Comparison of ENCODE assay signal across 11 mouse cellular contexts in the genomic region with DNA sequence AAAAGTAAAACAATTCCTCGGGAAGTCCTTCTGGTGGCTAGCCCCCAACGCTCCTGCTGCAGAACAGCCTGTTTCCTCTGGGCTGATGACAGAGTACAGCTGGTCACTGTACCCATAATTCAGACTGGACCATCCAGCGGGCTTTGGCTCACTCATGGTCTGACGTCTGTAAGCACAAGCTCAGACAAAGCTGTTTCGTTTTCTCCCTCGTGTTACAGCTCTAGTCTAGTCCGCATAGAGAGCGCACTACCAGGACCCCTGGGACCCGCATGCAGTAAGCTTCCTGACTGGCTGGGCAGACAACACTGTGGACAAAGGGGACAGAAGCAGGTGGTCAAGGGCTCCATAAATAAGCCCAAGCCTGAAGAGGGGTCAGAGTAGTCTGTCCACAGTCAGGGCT. TPM values are rescaled to one million over a fixed set of nuclear protein-coding genes. Genes with fewer than 3 reads are reported as not detected.
DNase-seq lines count a peak whose midpoint lies in the region; ATAC-seq and TF ChIP-seq lines count a peak whose summit lies in the region.
"Had no signal": no experiment of that assay in that cellular context is flagged by ENCODE, and none has a peak within 500 bp of the region (broad histone marks: within the 10 kb centered on the region; RNA-seq: fewer than 3 reads in every experiment).

No protein-coding gene starts in this region.

- no peaks in the 10 kb centered on the region for H3K9me3 ChIP-seq in hindbrain, embryonic 13.5 days
- H3K9me3 ChIP-seq in hindbrain, embryonic 10.5 days = no peaks in the 10 kb centered on the region
- no peaks in the 10 kb centered on the region for H3K9me3 ChIP-seq in neural tube, embryonic 13.5 days
- H3K9me3 ChIP-seq in stomach, postnatal 0 days (ENCODE audit: control insufficient read depth, low read length) = no peaks in the 10 kb centered on the region
- H3K9me3 ChIP-seq: liver, embryonic 13.5 days; midbrain, embryonic 12.5 days had no signal

- ATAC-seq in hindbrain, embryonic 13.5 days (ENCODE audit: low FRiP score) = no peak
- peak; percentile 7; the same call in 1 of the 2 replicates for ATAC-seq in neural tube, embryonic 13.5 days (ENCODE audit: low read depth)
- no peak for ATAC-seq in stomach, postnatal 0 days (ENCODE audit: low FRiP score, low TSS enrichment)

- H3K4me2 ChIP-seq in hindbrain, embryonic 13.5 days = 0 out of 2 replicates have a peak overlapping the region, but pooled peaks have one; percentile 15
- H3K4me2 ChIP-seq in neural tube, embryonic 13.5 days = peak overlapping the region; percentile 28; the same call in 1 of the 2 replicates
- H3K4me2 ChIP-seq in stomach, postnatal 0 days (replicated peaks; ENCODE audit: low read depth) = no peak overlapping the region
- H3K4me2 ChIP-seq: liver, embryonic 13.5 days; midbrain, embryonic 12.5 days had no signal

- 15% methylated on average over 9 of the region's 9 CpGs for WGBS in cerebellum, adult 2 months
- WGBS in hindbrain, embryonic 13.5 days = 45% methylated on average over 9 of the region's 9 CpGs
- 53% methylated on average over 9 of the region's 9 CpGs for WGBS in hindbrain, embryonic 10.5 days
- WGBS in neural tube, embryonic 13.5 days = 44% methylated on average over 9 of the region's 9 CpGs
- 42% methylated on average over 9 of the region's 9 CpGs for WGBS in stomach, postnatal 0 days

- no peaks in the 10 kb centered on the region for H3K36me3 ChIP-seq in hindbrain, embryonic 13.5 days
- no peaks in the 10 kb centered on the region for H3K36me3 ChIP-seq in hindbrain, embryonic 10.5 days
- no peaks in the 10 kb centered on the region for H3K36me3 ChIP-seq in neural tube, embryonic 13.5 days
- H3K36me3 ChIP-seq in stomach, postnatal 0 days (ENCODE audit: control insufficient read depth, insufficient read depth, low read length) = peaks cover 13% of the 10 kb centered on the region; the same call in 1 of the 2 replicates
- H3K36me3 ChIP-seq: liver, embryonic 13.5 days; midbrain, embryonic 12.5 days had no signal

- TF ChIP-seq EP300 in stomach, postnatal 0 days (optimal IDR thresholded peaks at IDR 0.05) = no peak

- H3K9ac ChIP-seq in hindbrain, embryonic 13.5 days = peak overlapping the region; percentile 19; the same call in 1 of the 2 replicates
- no peak overlapping the region for H3K9ac ChIP-seq in neural tube, embryonic 13.5 days
- peak overlapping the region; percentile 31 for H3K9ac ChIP-seq in stomach, postnatal 0 days (ENCODE audit: low read length)
- H3K9ac ChIP-seq: liver, embryonic 13.5 days had no signal

- peak overlapping the region; percentile 16 for H3K4me3 ChIP-seq in cerebellum, adult 2 months (replicated peaks; ENCODE audit: insufficient read depth, low read depth, low read length)
- no peak overlapping the region for H3K4me3 ChIP-seq in hindbrain, embryonic 13.5 days
- no peak overlapping the region for H3K4me3 ChIP-seq in hindbrain, embryonic 10.5 days
- no peak overlapping the region for H3K4me3 ChIP-seq in neural tube, embryonic 13.5 days
- H3K4me3 ChIP-seq in stomach, postnatal 0 days (ENCODE audit: low read depth, low read length) = no peak overlapping the region
- H3K4me3 ChIP-seq: liver, embryonic 13.5 days; midbrain, embryonic 12.5 days had no signal

- no peaks in the 10 kb centered on the region for H3K27me3 ChIP-seq in cerebellum, adult 2 months (ENCODE audit: control insufficient read depth, insufficient read depth, low read length)
- H3K27me3 ChIP-seq in hindbrain, embryonic 13.5 days = peaks cover 100% of the 10 kb centered on the region
- H3K27me3 ChIP-seq in hindbrain, embryonic 10.5 days (ENCODE audit: insufficient read depth, poor library complexity, severe bottlenecking) = peaks cover 100% of the 10 kb centered on the region
- peaks cover 98% of the 10 kb centered on the region for H3K27me3 ChIP-seq in neural tube, embryonic 13.5 days
- H3K27me3 ChIP-seq in stomach, postnatal 0 days (ENCODE audit: control insufficient read depth, insufficient read depth, low read length) = no peaks in the 10 kb centered on the region

- no peak for TF ChIP-seq CTCF in cerebellum, adult 2 months (IDR thresholded peaks at IDR 0.05; ENCODE audit: borderline replicate concordance, insufficient read depth, low read depth, low read length)
- TF ChIP-seq CTCF in stomach, postnatal 0 days (IDR thresholded peaks at IDR 0.05; ENCODE audit: low read depth) = no peak

- TF ChIP-seq POLR2A in cerebellum, adult 2 months (IDR thresholded peaks at IDR 0.05; ENCODE audit: borderline replicate concordance, insufficient read depth, low read length) = no peak

- peak in 1 of 2 experiments; percentile 62 for DNase-seq in cerebellum, adult 2 months
- DNase-seq in cerebellum, postnatal 4 days (ENCODE audit: low spot score in 2 of 2) = no peak
- DNase-seq in hindbrain, embryonic 10.5 days (ENCODE audit: low spot score) = no peak
- no peak for DNase-seq in neural tube, embryonic 10.5 days (ENCODE audit: extremely low spot score, low spot score)
- no peak for DNase-seq in stomach, postnatal 0 days (ENCODE audit: low spot score)
- DNase-seq in spleen, postnatal 10 days (ENCODE audit: low spot score in 2 of 2) = no peak
- DNase-seq: liver, embryonic 13.5 days; thymus, postnatal 4 days had no signal

- peaks cover 58% of the 10 kb centered on the region for H3K4me1 ChIP-seq in cerebellum, adult 2 months (ENCODE audit: control insufficient read depth, insufficient read depth, low read length)
- H3K4me1 ChIP-seq in hindbrain, embryonic 13.5 days (replicated peaks) = peaks cover 53% of the 10 kb centered on the region
- H3K4me1 ChIP-seq in hindbrain, embryonic 10.5 days (replicated peaks) = peaks cover 27% of the 10 kb centered on the region
- H3K4me1 ChIP-seq in neural tube, embryonic 13.5 days (replicated peaks) = peaks cover 53% of the 10 kb centered on the region
- peaks cover 8% of the 10 kb centered on the region for H3K4me1 ChIP-seq in stomach, postnatal 0 days (replicated peaks; ENCODE audit: control insufficient read depth, insufficient read depth)

- H3K27ac ChIP-seq in cerebellum, adult 2 months (ENCODE audit: insufficient read depth, low read length) = peak overlapping the region; percentile 85
- H3K27ac ChIP-seq in hindbrain, embryonic 13.5 days = peak overlapping the region; percentile 58
- no peak overlapping the region for H3K27ac ChIP-seq in hindbrain, embryonic 10.5 days
- H3K27ac ChIP-seq in neural tube, embryonic 13.5 days (replicated peaks) = peak overlapping the region; percentile 57; the same call in 1 of the 2 replicates
- H3K27ac ChIP-seq in stomach, postnatal 0 days (replicated peaks) = peak overlapping the region; percentile 40
- H3K27ac ChIP-seq: liver, embryonic 13.5 days; midbrain, embryonic 12.5 days had no signal

RNA-seq across cellular contexts. Expression of gene Nfix, which starts 33.7 kb away (rescaled TPM):
- polyA plus RNA-seq in cerebellum, adult 2 months (2012; rRNA removed) = 98.5 and 105 TPM in 2 replicates
- 35.3 and 44.1 TPM in 2 replicates for polyA plus RNA-seq in hindbrain, embryonic 13.5 days (2015; fragmentation: Nextera tagmentation; extraction: Ambion mirVana)
- 0.07 and 0.29 TPM in 2 replicates for polyA plus RNA-seq in hindbrain, embryonic 10.5 days (2016; fragmentation: Nextera tagmentation; extraction: Ambion mirVana)
- 28.7 and 34.4 TPM in 2 replicates for polyA plus RNA-seq in neural tube, embryonic 13.5 days (2015; fragmentation: Nextera tagmentation; extraction: Ambion mirVana)
- polyA plus RNA-seq in stomach, postnatal 0 days (2015; fragmentation: Nextera tagmentation; extraction: Ambion mirVana) = 36.5 and 36.6 TPM in 2 replicates

RNA-seq across cellular contexts. Expression of gene G430095P16Rik, which starts 43.6 kb away (rescaled TPM):
- polyA plus RNA-seq in cerebellum, adult 2 months (2012; rRNA removed) = 0.27 and 0.33 TPM in 2 replicates
- 1.0 and 2.3 TPM in 2 replicates for polyA plus RNA-seq in hindbrain, embryonic 13.5 days (2015; fragmentation: Nextera tagmentation; extraction: Ambion mirVana)
- 0.54 and 1.9 TPM in 2 replicates for polyA plus RNA-seq in hindbrain, embryonic 10.5 days (2016; fragmentation: Nextera tagmentation; extraction: Ambion mirVana)
- 1.4 and 2.2 TPM in 2 replicates for polyA plus RNA-seq in neural tube, embryonic 13.5 days (2015; fragmentation: Nextera tagmentation; extraction: Ambion mirVana)
- polyA plus RNA-seq in stomach, postnatal 0 days (2015; fragmentation: Nextera tagmentation; extraction: Ambion mirVana) = 1.7 and 2.0 TPM in 2 replicates

RNA-seq across cellular contexts. Expression of gene Dand5, which starts 56.2 kb away (rescaled TPM):
- 16.1 and 16.2 TPM in 2 replicates for polyA plus RNA-seq in cerebellum, adult 2 months (2012; rRNA removed)
- 10.8 and 11.5 TPM in 2 replicates for polyA plus RNA-seq in hindbrain, embryonic 13.5 days (2015; fragmentation: Nextera tagmentation; extraction: Ambion mirVana)
- polyA plus RNA-seq in hindbrain, embryonic 10.5 days (2016; fragmentation: Nextera tagmentation; extraction: Ambion mirVana) = 3.8 and 5.5 TPM in 2 replicates
- 12.3 and 12.8 TPM in 2 replicates for polyA plus RNA-seq in neural tube, embryonic 13.5 days (2015; fragmentation: Nextera tagmentation; extraction: Ambion mirVana)
- polyA plus RNA-seq in stomach, postnatal 0 days (2015; fragmentation: Nextera tagmentation; extraction: Ambion mirVana) = 3.3 TPM in 2 replicates

Comparison
In these comparisons a context has a peak if more than half of its experiments do, and no peak if none do; other contexts are left out.
1. RNA of gene Nfix, which starts 33.7 kb away (polyA plus RNA-seq): 98.5 to 105 TPM in cerebellum, adult 2 months, 35.3 to 44.1 TPM in hindbrain, embryonic 13.5 days, 36.5 to 36.6 TPM in stomach, postnatal 0 days and 28.7 to 34.4 TPM in neural tube, embryonic 13.5 days; 0.07 to 0.29 TPM in hindbrain, embryonic 10.5 days; every median in the first group is over 10 times any median in the second.